Mouse (Mus musculus) right cerebral cortex, adult 18-20 months (tissue): ENCODE measurements around the gene Ggct.

Experiments
- DNase-seq: peaks from one replicate; pipeline ENCODE4 v3.0.0; 2022; ENCODE audit warnings: mixed read lengths

The Ggct gene

DNA sequence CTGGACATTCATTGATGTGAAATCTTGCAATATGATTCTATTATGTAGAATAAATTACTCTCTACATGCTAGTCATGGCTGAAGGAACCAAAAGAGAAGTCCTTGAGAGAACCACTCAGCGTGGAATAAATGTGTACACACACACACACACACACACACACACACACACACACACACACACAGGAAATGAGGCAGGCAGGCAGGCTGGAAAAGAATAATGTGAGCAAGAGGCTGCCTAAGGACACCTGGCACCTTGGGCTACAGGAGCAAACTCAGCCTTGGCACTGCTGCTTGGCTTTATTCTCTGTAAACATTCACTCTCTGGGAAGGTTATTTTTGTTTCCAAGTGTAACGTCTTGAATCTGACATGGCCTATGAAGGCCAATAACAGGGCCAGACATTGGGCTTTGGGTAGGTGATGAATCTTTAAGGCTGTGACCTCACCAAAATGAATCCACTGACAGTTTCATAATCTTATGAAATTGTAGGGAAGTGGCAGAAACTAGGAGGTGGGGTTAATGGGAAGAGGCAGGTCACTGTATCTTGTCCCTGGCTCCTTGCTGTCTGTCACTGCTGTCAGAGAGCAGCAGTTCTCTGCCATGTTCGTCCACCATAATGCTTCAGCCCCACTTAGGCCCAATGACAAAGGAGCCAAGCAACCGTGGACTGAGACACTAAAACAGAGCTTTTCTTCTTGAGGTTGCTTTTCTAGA lies 46.4 kb downstream of the Ggct start:
- no peak for DNase-seq

DNA sequence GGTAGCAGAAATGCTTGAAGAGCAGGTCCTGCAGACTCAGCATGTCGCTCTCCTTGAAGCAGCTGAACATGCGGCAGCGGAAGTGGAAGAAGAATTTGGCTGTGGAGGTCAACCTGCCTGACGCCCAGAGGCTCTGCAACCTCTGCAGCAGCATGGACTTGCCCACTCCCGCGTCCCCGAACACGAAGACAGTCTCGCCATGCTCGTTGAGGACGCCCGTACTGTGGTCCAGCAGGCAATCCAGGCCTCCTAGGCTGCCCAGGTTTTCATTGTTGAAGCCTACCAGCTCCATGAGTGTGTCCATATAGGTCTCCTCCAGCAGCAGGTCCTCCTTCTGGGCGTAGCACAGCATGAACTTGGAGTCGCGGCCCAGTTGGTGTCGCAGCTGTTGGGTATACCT lies 48.2 kb downstream of the Ggct start:
- DNase-seq: no peak

DNA sequence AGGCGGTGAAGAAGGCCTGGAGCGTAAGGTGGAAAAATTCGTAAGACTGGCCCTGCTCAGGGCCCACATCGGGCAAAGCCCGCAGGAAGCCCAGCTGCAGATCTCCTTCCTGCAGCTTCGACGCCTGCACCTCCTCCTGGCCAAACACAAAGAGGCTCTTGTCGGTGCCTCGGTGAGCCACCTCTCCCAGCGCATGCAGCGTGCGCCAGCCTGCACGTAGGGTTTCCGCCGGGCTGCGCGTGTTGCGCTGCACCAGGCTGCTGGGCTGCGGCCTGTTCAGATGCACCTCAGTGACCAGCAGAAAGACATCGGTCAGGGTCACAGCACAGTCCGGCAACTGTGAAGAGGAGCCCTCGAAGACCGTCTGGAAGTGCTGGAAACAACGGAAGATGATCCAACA lies 49.0 kb downstream of the Ggct start:
- no peak for DNase-seq

DNA sequence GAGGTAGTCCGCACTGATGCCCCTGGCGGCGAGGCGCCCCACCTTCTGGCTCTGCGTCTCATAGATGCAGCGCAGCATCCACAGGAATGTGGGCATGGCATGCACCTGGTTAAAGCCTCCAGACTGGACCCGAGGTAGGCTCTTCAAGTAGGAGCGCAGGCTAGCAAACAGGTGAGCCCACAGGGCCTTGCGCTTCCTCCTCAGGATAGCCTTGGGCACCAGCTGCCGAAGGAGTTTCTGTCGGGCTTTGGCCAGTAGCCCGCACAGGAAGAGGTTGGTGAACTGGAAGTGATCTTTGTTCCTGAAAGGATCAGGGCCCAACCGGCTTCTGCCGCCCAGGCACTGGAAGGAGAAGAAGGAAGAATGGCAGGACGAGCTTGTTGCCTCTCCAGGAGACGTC lies 49.5 kb downstream of the Ggct start:
- no peak for DNase-seq

DNA sequence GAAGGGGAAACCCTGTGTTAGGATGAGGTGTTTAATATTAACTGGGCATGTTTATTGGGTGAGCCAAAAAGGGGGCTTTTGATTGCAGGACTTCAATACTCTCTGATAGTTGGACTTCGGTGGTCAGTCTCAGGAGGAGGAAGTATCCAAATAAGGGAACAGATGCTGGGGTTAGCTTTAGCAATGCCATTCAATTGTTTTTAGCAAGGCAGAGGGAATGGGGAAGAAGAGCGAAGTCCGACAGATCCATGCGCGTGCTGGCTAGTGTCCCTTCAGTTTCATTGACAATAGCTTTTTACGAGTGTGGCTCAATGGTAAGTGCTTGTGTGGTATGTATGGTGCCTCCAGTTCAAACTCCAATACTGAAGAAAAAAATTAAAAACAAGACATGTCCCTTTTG lies 51.6 kb downstream of the Ggct start:
- no peak for DNase-seq

DNA sequence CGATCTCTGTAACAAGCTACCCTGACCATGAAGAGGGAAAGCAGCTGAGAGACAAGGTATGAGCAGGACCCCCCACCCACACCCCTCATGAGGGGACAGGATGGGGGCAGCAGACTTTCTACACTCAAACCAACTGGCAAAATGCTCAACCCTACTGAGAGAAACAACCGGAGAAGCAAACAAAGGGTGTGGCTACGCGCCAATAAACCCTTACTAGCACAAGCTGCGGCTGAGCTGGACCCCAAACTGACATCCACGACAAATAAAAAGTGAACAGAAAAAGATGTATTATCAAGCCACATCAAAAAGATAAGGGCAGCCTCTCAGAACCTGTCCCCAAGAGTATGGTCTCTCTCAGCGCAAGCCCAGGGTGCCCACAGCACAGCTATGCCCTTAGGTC lies 52.6 kb downstream of the Ggct start:
- DNase-seq: no peak

DNA sequence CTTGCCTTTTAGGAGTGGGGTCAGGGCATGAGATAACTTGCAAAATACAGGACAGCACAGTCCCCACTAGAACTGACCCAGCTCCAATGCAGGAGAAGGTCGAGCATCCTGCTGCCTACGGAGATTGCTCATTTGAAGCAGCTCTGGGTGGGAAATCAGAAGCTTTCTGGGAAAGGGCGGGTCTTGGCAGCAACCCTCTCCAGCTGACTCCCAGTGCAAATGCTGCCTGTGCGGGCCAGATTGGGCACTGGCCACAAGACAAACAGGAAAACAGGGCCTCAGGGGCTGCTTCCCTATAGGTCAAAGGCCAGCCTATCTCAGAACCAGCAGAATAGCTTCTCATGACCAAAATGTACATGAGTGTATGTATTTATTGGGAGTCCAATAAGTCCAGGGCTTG lies 53.1 kb downstream of the Ggct start:
- no peak for DNase-seq

DNA sequence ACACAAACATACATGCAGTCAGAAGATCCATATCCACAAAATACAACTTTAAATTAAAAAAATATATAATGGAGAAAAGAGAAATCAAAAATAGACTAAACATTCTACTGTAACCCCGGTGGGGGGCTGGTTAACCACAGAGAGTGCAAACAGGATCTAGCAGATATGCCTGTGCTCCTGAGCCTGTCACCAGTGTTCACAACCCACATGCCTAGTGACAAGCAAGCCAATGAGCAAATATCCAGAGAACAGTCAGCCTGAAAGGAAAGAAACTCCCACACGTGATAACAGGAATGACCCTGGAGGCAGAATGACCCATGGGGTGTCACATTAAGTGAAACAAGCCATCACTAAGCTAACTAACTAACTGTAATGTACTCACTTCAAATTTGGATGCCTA lies 56.3 kb downstream of the Ggct start:
- DNase-seq: no peak

DNA sequence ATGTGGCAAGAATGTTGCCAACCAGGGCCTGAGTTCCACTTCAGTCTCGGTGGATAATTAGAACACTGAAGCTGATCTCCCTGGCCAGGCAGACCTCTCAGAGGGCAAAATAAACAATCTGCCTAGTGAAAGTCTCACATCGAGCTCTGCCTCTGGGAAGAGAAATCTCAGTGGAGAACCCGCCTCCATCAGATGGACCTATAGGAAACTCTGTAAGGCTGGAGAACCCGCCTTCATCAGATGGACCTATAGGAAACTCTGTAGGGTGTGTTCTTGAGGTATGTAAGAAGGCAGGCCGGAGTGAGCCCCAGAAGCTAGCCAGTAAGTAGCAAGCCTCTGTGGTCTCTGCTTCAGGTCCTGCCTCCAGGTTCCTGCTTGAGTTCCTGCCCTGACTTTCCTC lies 57.8 kb downstream of the Ggct start:
- DNase-seq: no peak

DNA sequence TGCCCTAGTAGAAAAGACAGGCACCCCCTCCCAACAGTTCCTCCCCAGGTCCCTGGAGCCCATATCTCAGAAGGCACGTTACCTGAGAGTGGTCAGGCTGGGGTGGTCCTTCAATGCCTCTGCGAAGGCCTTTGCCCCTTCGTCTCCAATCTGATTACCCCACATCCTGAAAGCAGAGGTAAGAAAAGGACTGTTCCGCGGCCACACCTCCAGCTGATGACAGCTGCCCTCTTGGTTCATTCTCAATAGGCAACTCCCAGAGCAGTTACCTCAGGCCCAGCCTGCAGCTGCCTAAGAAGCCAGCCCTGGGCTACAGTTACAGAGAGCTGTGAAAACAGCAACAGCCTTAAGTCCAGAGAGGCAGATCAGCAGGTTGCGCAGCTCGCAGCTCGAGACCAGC lies 58.4 kb downstream of the Ggct start:
- no peak for DNase-seq

DNA sequence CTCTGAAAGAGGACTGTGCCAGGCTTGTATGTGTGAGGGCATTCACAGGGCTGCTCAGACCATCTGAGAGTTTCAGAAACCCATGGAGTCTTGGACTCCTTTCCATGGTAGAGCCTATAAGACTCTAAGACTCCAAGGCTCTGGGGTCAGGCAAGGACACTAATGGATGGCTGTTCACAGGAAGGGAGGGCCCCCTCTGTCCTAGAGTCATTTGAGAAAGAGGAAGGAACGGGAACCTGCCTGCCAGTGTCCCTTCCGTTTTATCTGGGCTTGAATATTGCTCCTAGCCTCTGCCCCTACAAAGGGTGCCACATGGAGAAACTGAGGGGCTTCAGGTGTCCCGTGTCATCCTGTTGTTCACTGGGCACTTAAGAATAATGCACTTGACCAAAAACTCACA lies 58.9 kb downstream of the Ggct start:
- no peak for DNase-seq

DNA sequence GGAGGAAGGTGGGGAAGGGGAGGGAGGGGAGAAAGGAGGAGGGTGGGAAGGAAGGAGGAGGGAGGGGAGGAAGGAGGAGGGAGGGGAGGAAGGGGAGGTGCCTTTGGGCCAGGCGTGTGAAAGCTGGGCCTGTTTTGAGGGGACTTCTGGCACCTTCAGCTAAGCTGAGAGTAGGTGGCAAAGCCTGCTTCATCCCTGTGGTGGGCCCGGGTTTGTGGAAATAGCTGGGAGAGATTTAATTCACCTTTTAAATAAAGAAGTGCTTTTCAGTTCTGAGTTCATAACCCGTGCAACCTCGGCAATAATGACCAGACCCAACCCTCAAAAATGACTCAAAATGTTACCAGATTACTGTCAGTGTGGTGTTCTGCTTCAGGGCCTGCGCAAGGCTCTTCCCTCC lies 59.5 kb downstream of the Ggct start:
- no peak for DNase-seq
